Mouse (Mus musculus) macrophage (primary cell): ENCODE results near the gene Cntn6. TPM values are rescaled to one million over a fixed set of nuclear protein-coding genes. Genes with fewer than 3 reads are reported as not detected.

Experiments used
- H3K27ac ChIP-seq: fragments of 350-480 bp; formaldehyde crosslinking; 2 replicates; pipeline ENCODE4 v1.9.0; 2021
- H3K36me3 ChIP-seq: fragments of 350-480 bp; formaldehyde crosslinking; 2 replicates; pipeline ENCODE4 v1.9.0; 2021; ENCODE audit errors: inconsistent target
- H3K4me3 ChIP-seq: fragments of 350-480 bp; formaldehyde crosslinking; 2 replicates; pipeline ENCODE4 v1.9.0; 2021; ENCODE audit errors: inconsistent target
- H3K79me2 ChIP-seq: fragments of 350-480 bp; formaldehyde crosslinking; 2 replicates; pipeline ENCODE4 v1.9.0; 2021; ENCODE audit errors: inconsistent target
- WGBS: methylation state at CpG from one replicate; pipeline ENCODE4 v1.1.7; 2026; ENCODE audit warnings: inconsistent platforms; ENCODE audit not compliant: missing documents; 5-methylcytosine and 5-hydroxymethylcytosine counted together
- polyA plus RNA-seq: library from polyadenylated mRNA; stranded (reverse); fragments of 250-400 nt; gene quantifications from 3 replicates; pipeline ENCODE4 v1.2.4, GENCODE M21; 2018; ENCODE audit warnings: inconsistent platforms
- total RNA-seq, 78 experiments: library from RNA; depleted of rRNA; stranded (reverse); fragments of 250-400 nt; gene quantifications; 1 replicate in 9 of 78; 2 replicates in 24 of 78; 3 replicates in 43 of 78; 4 replicates in 2 of 78; pipeline ENCODE4 v1.2.4; 2018; ENCODE audit warnings: inconsistent platforms in 56 of 78

Cntn6 gene
- not detected for total RNA-seq (2018; cell fraction: chromatin; rRNA removed)
- total RNA-seq (2018; cell fraction: cytosol; rRNA removed), result not detected
- not detected for total RNA-seq (2018; cell fraction: nucleus; rRNA removed)
- polyA plus RNA-seq, result not detected in 3 replicates

DNA sequence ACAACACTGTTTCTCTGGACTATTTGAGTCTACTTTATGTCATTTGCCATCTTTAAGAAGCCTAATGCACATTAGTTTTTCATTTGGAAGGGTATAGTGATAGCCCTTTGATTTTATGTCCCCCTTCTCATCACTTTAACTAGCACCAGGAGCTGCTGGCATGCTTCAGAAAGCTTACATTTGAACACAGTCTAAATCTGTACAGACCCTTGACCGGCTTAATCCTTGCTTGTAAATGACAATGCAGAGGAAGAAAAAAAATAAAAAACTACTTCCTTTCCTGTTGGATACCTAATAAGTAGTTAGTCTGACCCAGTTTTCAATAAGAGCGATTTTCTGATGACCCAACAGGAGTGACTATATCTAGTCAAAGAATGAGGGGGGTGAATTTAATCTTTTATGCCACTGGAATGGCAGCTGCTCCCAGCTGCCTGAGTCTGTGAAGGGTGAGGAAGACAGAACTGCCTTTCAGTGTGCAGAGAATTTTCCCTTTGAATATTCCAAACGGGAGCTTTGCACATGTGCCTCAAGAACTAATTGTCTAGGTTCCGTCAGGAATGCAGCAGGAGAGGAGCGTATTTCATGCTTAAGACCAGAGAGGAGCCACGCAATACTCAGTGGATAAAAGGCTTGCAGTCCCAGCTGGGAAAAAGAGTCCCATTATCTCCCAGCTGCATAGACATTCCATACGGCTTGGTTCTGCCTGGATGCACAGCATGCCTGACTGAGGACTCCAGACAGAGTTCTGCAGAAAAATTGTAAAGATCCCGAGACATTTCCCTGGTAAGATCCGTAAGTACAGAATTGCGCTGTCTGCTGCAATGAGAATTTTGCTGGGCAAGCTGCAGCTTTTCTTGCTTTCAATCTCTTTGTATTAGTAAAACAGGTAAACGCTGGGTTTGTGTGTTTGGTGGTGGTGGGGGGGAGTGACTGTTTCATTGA lies at the start of gene Cntn6:
Gene Cntn6 (plus strand): TSS at position 301 of the 942 bp plus-strand sequence.
- Histone ChIP-seq H3K36me3 (no peaks in the 10 kb centered on the region), H3K27ac (no peak within 1 kb of the TSS), H3K79me2 (no peaks in the 10 kb centered on the region), H3K4me3 (no peak within 1 kb of the TSS)
- WGBS, result 87% methylated on average over 11 of the region's 11 CpGs

DNA sequence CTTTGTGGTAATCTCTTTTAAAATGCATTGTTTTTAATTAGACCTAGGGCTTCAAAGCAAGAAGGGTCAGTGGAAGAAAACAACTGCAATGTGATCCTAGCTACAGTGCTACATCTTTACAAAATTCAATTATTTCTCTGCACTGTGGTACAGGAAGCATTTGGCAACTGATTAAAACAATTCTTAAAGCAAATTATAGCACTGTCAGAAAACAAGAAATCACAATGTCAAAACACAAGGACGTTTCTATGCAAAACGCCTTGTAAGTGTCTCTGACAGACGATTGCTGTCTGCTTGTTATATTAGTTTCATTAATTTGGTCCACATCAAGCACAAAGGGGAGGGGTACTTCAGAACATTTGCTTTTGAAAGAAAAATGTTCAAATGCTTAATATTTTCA lies 48.9 kb upstream of the Cntn6 start:
- WGBS, result 82% methylated on average over 3 of the region's 3 CpGs
- Histone ChIP-seq H3K4me3 (no peak overlapping the region), H3K27ac (no peak overlapping the region), H3K79me2 (no peaks in the 10 kb centered on the region), H3K36me3 (no peaks in the 10 kb centered on the region)

DNA sequence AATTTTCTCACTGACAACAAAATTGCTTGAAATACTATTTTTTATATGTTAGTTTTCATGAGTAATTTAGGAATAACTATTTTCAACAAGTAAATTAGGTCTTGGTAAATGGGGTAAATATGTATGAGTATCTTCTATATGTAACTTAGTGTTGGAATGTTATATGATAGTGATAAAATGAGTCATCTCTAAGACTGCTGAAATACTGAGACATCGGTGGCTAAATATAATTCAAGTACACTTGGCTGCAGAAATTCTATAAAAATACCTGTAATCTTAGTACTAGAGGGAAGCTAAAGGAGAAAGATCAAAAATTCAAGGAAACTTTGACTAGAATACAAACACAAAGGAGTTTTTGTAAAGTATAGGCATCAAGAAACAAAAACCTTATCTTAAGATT lies 21.9 kb upstream of the Cntn6 start:
- Histone ChIP-seq H3K36me3 (no peaks in the 10 kb centered on the region), H3K79me2 (no peaks in the 10 kb centered on the region), H3K27ac (no peak overlapping the region), H3K4me3 (no peak overlapping the region)
- WGBS, result 91% methylated on average over 1 of the region's 1 CpGs

DNA sequence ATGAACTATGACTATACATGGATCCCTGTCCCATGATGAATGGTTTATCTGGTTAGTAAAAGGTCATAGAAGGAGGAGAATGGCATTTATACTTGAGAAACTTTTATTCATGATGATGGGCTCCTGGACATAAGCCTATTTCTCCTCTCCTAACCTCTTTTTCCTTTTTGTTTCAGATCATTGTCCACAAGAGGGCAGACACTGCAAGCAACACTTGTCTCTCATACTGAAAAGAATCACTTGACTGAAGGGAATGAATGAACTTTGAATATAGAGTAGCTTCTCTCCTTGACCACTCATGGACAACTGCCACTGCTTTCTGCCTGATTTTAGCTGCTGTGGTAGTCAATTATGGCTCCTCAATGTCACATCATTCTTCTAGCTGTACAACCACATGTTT lies 13.3 kb upstream of the Cntn6 start:
- Histone ChIP-seq H3K79me2 (no peaks in the 10 kb centered on the region), H3K4me3 (no peak overlapping the region), H3K27ac (no peak overlapping the region), H3K36me3 (no peaks in the 10 kb centered on the region)

DNA sequence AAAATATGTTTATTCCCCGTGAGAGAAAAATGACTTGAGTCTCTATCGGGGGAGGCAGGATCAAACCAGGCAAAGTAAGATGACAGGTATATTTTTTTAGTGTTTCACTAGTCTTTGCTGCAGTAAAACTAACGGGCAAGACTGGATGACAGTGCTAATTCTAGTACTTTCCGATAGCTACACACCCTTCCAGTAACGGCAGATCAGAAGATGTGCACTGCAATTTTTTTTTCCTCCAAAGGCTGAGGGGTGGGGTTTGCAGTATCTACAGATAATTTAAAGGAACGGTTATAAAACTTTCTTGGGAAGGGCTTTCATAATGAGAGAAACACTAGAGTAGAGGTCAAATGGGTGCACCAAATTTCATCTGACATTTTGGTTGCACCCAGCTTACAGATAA lies 869 bp downstream of the Cntn6 start:
- H3K27ac ChIP-seq, result no peak overlapping the region
- H3K4me3 ChIP-seq, result no peak overlapping the region
- 84% methylated on average over 6 of the region's 6 CpGs for WGBS
- H3K79me2 ChIP-seq, result no peaks in the 10 kb centered on the region
- no peaks in the 10 kb centered on the region for H3K36me3 ChIP-seq

DNA sequence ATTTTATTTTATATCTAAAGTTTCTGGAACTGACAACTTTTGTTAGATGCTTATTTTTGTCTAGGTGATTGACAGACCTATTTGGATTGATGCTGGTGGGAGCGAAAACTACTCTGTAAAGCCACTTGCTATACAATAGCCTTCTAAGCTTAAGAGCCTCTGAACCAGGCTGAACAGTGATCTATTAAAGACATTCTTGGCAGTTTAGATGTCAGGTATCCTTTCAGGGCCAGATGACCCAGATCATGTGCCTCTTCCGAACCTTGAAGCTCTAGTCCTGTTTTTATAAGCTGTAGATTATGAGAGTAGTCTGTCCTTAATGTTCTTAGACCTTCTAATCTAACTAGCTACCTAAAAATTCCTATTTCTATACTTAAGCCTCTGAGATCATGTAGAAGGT lies 3.2 kb downstream of the Cntn6 start:
- Histone ChIP-seq H3K36me3 (no peaks in the 10 kb centered on the region), H3K27ac (no peak overlapping the region), H3K4me3 (no peak overlapping the region), H3K79me2 (no peaks in the 10 kb centered on the region)
- WGBS, result 80% methylated on average over 2 of the region's 2 CpGs

DNA sequence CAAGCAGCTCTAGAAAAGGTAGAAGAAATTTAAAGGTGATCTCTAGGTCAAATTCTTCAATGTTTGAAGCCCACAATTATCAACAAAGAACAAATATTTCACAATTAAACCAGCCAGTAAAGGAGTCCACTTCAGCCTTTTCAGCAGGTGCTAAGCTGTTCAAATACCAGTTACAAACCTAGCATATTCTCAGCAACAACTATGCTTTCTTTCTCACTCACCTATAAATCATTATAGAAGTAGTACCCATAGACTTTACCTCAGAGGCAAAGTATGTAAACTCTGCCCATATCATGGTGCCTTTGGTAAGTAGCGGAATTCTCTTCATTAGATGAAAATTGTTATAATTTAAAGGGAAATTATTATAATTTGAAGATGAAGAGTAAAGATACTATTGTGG lies 71.4 kb downstream of the Cntn6 start:
- no peaks in the 10 kb centered on the region for H3K36me3 ChIP-seq
- H3K4me3 ChIP-seq, result no peak overlapping the region
- no peak overlapping the region for H3K27ac ChIP-seq
- H3K79me2 ChIP-seq, result no peaks in the 10 kb centered on the region
- WGBS, result 90% methylated on average over 1 of the region's 1 CpGs

DNA sequence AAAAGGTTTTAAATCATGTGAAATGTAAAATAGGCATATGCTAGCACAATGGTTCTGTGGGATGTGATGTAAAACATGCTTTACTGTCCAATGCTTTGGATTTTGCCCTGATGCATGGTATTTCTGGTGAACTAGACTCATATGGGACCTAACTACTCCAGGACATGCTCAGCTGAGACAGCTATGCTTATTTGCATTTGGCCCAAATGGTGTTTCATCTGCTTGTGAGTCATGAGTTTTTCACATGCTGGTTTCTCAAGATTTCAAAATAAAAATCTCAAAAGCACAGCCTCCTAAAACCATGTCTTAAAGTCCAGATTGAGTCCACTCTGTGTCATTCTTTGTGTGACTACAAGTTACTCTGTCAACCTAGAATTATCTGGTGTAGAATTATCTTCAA lies 77.0 kb downstream of the Cntn6 start:
- Histone ChIP-seq H3K27ac (no peak overlapping the region), H3K36me3 (no peaks in the 10 kb centered on the region), H3K4me3 (no peak overlapping the region), H3K79me2 (no peaks in the 10 kb centered on the region)

DNA sequence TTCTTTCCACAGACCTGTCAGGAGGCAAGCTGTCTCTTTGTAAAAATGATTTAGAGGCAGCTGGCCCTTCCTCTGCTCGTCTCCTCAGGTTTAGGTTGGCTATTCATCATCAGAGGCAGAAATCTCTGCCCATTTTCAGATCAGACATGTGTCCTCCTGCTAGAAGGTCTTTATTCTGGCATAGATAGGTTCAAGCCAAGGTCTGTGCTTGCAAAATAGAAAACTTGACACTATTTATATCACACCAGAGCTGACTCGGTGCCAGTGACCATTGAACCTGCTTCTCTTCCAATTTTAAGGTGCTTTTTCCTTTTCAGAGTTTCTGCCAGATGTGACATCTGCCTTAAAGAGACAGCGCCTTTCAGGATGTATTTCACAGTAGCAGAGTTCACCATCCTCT lies 95.4 kb downstream of the Cntn6 start:
- Histone ChIP-seq H3K4me3 (no peak overlapping the region), H3K79me2 (no peaks in the 10 kb centered on the region), H3K27ac (no peak overlapping the region), H3K36me3 (no peaks in the 10 kb centered on the region)
- WGBS, result 46% methylated on average over 3 of the region's 3 CpGs

DNA sequence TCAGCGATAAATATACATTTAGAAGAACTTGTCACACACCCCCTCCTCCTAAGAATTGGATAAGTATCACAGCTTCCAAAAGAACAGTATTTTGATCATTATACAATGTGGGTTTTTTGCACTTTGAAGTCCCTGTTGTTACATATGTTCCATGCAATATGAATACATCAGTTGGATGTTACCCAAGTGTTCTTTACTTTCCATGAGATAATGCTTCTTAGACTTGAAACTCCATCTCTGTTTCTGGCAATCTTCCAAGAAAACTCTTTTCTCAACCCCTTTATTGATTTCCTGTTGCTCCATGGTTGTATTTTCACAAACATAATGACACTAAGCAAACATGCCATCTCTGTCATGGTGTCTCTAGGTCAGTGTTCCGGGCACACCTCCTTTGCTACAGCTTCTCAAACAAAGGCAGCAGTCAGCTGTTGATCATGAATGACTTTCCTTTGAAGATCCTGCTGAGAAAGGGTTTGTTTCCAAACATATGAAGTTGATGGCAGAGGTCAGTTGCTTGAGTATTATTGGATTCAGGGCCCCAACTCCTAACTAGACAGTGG lies 108.3 kb downstream of the Cntn6 start:
- H3K27ac ChIP-seq, result no peak overlapping the region
- H3K36me3 ChIP-seq, result no peaks in the 10 kb centered on the region
- 81% methylated on average over 2 of the region's 2 CpGs for WGBS
- H3K4me3 ChIP-seq, result no peak overlapping the region
- no peaks in the 10 kb centered on the region for H3K79me2 ChIP-seq

DNA sequence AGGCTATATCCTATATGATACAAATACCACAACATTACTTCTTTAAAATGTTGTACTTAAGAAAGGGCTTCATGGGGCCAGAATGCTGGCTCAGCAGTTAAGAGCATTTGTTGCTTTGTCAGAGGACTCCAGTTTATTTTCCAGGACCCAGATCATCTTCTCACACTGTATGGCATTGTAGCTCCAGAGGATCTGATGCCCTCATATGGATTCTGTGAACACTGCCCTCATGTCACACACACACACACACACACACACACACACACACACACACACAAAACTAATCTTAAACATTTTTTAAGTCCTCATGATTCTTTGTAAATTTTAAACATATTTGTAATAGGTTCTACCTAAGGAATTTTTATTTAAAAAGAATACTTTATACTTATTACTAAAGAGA lies 110.3 kb downstream of the Cntn6 start:
- Histone ChIP-seq H3K36me3 (no peaks in the 10 kb centered on the region), H3K27ac (no peak overlapping the region), H3K4me3 (no peak overlapping the region), H3K79me2 (no peaks in the 10 kb centered on the region)

DNA sequence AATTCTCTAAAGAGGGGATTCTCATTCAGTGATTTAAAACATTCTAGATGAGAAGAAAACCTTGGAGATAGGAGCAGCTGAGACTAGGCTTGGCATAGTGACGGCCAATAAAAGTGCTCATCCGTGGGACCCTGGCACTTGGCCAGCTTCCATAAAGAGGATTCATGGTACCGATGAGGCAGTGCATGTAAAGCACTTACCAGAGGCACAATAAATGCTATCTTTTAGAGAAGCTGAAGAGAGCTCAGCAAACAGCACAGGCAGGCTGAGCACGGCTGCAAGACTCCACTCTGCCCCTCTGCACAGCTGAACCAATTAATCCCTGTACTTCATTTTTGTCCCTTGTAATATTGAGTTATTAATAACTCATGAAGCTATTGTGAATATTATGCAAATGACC lies 110.8 kb downstream of the Cntn6 start:
- Histone ChIP-seq H3K79me2 (no peaks in the 10 kb centered on the region), H3K36me3 (no peaks in the 10 kb centered on the region), H3K4me3 (no peak overlapping the region), H3K27ac (no peak overlapping the region)
- WGBS, result 90% methylated on average over 4 of the region's 4 CpGs

DNA sequence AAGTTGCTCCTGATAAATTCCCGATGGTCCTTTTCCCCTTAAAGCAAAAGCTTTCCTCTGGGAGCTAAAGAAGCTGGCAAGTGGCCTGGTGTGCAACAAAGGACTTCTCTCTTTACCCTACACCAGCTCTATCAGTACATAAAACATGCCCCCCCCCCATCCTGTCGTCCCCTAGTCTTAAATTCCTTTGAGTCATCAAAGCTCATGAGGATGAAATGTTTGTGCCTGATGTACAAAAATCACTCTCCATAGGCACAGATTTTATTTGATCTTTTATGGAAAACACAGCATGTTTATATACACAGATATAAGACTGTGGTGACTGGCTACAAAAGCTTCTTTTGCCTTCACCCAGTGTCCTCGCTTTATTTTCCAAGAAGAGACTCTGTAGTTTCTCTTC lies 112.6 kb downstream of the Cntn6 start:
- Histone ChIP-seq H3K36me3 (no peaks in the 10 kb centered on the region), H3K4me3 (no peak overlapping the region), H3K27ac (no peak overlapping the region), H3K79me2 (no peaks in the 10 kb centered on the region)
- 53% methylated on average over 3 of the region's 3 CpGs for WGBS

DNA sequence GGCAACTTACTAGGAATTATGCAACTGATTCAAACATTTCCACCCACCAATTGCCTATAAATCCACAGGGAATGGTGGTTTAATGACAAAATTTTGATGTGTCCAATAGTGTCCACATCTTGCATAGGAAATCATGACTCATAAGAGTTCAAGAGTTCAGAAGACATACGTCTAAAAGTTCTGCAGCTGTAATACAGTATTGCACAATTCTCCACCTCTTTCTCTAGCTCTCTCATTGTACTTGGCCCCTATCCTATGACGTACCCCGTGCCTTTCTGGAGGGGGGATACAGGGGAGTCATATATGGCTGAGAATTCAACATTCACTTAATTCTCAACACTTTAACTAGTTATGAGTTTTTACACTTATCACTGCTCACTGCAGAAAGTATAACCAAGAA lies 160.9 kb downstream of the Cntn6 start:
- Histone ChIP-seq H3K79me2 (no peaks in the 10 kb centered on the region), H3K4me3 (no peak overlapping the region), H3K27ac (no peak overlapping the region), H3K36me3 (no peaks in the 10 kb centered on the region)
- 85% methylated on average over 3 of the region's 3 CpGs for WGBS

DNA sequence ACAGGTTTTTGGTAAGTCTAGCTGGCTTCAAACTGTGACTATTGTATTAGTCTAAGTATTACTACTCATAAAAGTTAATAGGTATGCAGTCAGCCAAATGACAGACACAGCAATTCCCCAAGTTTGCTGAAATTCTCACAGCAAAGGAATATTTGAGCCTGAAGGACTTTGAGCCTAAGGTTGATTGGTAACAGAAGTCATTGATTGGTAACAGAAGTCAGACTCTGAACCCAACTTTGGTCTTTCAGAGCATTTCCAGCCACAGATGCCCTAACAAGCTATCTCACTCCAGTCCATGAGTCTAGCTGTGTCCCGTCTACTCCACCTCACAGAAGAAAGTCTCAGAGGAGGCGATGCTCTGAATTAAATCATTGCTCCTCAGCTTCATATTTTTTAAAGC lies 176.1 kb downstream of the Cntn6 start:
- H3K27ac ChIP-seq, result no peak overlapping the region
- no peak overlapping the region for H3K4me3 ChIP-seq
- H3K36me3 ChIP-seq, result no peaks in the 10 kb centered on the region
- WGBS, result 91% methylated on average over 2 of the region's 2 CpGs
- H3K79me2 ChIP-seq, result no peaks in the 10 kb centered on the region

DNA sequence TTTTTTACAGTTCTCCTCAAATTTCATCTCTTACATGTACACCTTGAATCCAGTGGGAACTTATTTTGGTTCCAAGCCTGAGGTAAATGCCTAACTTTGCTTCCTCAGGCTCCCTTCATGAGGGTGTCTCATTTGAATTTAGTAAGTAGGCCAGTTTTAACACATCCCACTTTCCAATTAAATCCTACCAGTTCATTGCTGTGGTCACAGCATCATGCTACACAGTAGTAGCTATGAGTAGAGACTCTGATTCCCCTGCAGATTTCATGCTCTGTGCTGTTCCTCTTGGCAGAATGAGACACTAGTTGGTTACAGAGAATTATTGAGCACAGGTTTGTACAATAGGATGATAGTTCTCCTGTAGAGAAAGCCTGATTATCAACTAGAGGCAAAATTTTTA lies 181.7 kb downstream of the Cntn6 start:
- Histone ChIP-seq H3K36me3 (no peaks in the 10 kb centered on the region), H3K79me2 (no peaks in the 10 kb centered on the region), H3K27ac (no peak overlapping the region), H3K4me3 (no peak overlapping the region)
